Mouse (Mus musculus) cerebellum, adult 2 months (tissue): ENCODE data around the gene Ankrd55. TPM values are rescaled to one million over a fixed set of nuclear protein-coding genes. Genes with fewer than 3 reads are reported as not detected.

Source experiments
- DNase-seq, 2 experiments: peaks; one replicate each; pipeline ENCODE4 v3.0.0; 2021
- H3K27ac ChIP-seq: fragments of 200-500 bp; 2 replicates; pipeline ENCODE4 v1.5.1; 2012; ENCODE audit warnings: low read length, control low read depth, inconsistent platforms; ENCODE audit not compliant: insufficient read depth
- H3K27me3 ChIP-seq: fragments of 200-500 bp; 2 replicates; pipeline ENCODE4 v1.6.1; 2012; ENCODE audit warnings: inconsistent platforms, mild to moderate bottlenecking, low read length, moderate library complexity; ENCODE audit not compliant: control insufficient read depth, insufficient read depth
- H3K4me1 ChIP-seq: fragments of 200-500 bp; 2 replicates; pipeline ENCODE4 v1.6.1; 2011; ENCODE audit warnings: low read length; ENCODE audit not compliant: control insufficient read depth, insufficient read depth
- H3K4me3 ChIP-seq: fragments of 200-500 bp; replicated peaks from 2 replicates; pipeline ENCODE3; 2011; ENCODE audit warnings: mild to moderate bottlenecking, low read depth, low read length, control low read depth; ENCODE audit not compliant: insufficient read depth
- CTCF ChIP-seq: fragments of 200-500 bp; IDR thresholded peaks from 2 replicates; pipeline ENCODE4 v1.5.1; 2011; ENCODE audit warnings: low read depth, mild to moderate bottlenecking, control low read depth, low read length, moderate library complexity, borderline replicate concordance; ENCODE audit not compliant: insufficient read depth
- POLR2A ChIP-seq: fragments of 200-500 bp; IDR thresholded peaks from 2 replicates; pipeline ENCODE4 v1.6.1; 2011; ENCODE audit warnings: low read length, control low read depth, borderline replicate concordance; ENCODE audit not compliant: insufficient read depth
- WGBS: fragments of 180-500 bp; shearing (Covaris S2); methylation state at CpG from one replicate; pipeline ENCODE4 v1.1.7; 2018; 5-methylcytosine and 5-hydroxymethylcytosine counted together
- polyA plus RNA-seq: library from polyadenylated mRNA; depleted of rRNA; stranded (reverse); fragments of >200 nt; gene quantifications from 2 replicates; pipeline ENCODE4 v1.2.3, GENCODE M21; 2012

Ankrd55 gene
- polyA plus RNA-seq, 1 experiment = 15.2 TPM

GRCm38 (mm10) chr13:112348250-112348649, 60.0 kb downstream of the Ankrd55 start:
- Histone ChIP-seq H3K27ac (no peak overlapping the region), H3K4me3 (no peak overlapping the region), H3K27me3 (no peaks in the 10 kb centered on the region), H3K4me1 (no peaks in the 10 kb centered on the region)
- TF ChIP-seq POLR2A (no peak), CTCF (no peak)
- 93% methylated on average over 1 of the region's 1 CpGs for WGBS
- DNase-seq = no peak

GRCm38 (mm10) chr13:112348896-112349484, 60.7 kb downstream of the Ankrd55 start:
- H3K4me3 ChIP-seq = no peak overlapping the region
- WGBS = 92% methylated on average over 14 of the region's 14 CpGs
- H3K4me1 ChIP-seq = no peaks in the 10 kb centered on the region
- TF ChIP-seq POLR2A = no peak
- no peak for TF ChIP-seq CTCF
- H3K27me3 ChIP-seq = no peaks in the 10 kb centered on the region
- H3K27ac ChIP-seq = no peak overlapping the region
- DNase-seq = no peak

- Histone ChIP-seq H3K4me3 (no peak overlapping the region), H3K27me3 (no peaks in the 10 kb centered on the region), H3K4me1 (no peaks in the 10 kb centered on the region), H3K27ac (no peak overlapping the region)
- TF ChIP-seq POLR2A (no peak), CTCF (no peak)
- WGBS = 94% methylated on average over 7 of the region's 7 CpGs
- DNase-seq = no peak
These were observed 61.2 kb downstream of the Ankrd55 start for GRCm38 (mm10) chr13:112349500-112349899.

- Histone ChIP-seq H3K4me1 (no peaks in the 10 kb centered on the region), H3K27me3 (no peaks in the 10 kb centered on the region), H3K27ac (no peak overlapping the region), H3K4me3 (no peak overlapping the region)
- TF ChIP-seq CTCF (no peak), POLR2A (no peak)
- WGBS = 85% methylated on average over 8 of the region's 8 CpGs
- no peak for DNase-seq
These were observed 63.7 kb downstream of the Ankrd55 start for GRCm38 (mm10) chr13:112351943-112352342.

GRCm38 (mm10) chr13:112354109-112354867, 66.0 kb downstream of the Ankrd55 start:
- no peak overlapping the region for H3K27ac ChIP-seq
- TF ChIP-seq CTCF (no peak), POLR2A (no peak)
- no peak for DNase-seq
- no peak overlapping the region for H3K4me3 ChIP-seq
- 21% methylated on average over 6 of the region's 6 CpGs for WGBS
- H3K4me1 ChIP-seq = no peaks in the 10 kb centered on the region
- H3K27me3 ChIP-seq = no peaks in the 10 kb centered on the region

GRCm38 (mm10) chr13:112354958-112355357, 66.7 kb downstream of the Ankrd55 start:
- Histone ChIP-seq H3K27me3 (no peaks in the 10 kb centered on the region), H3K4me1 (no peaks in the 10 kb centered on the region), H3K27ac (no peak overlapping the region), H3K4me3 (no peak overlapping the region)
- TF ChIP-seq CTCF (no peak), POLR2A (no peak)
- no peak for DNase-seq
- 68% methylated on average over 10 of the region's 10 CpGs for whole genome bisulfite sequencing

GRCm38 (mm10) chr13:112355794-112356486, 67.7 kb downstream of the Ankrd55 start:
- Histone ChIP-seq H3K4me3 (no peak overlapping the region), H3K27me3 (no peaks in the 10 kb centered on the region), H3K4me1 (no peaks in the 10 kb centered on the region), H3K27ac (no peak overlapping the region)
- DNase-seq = no peak
- TF ChIP-seq CTCF = no peak
- no peak for TF ChIP-seq POLR2A
- WGBS = 91% methylated on average over 20 of the region's 20 CpGs

- Histone ChIP-seq H3K4me3 (no peak overlapping the region), H3K27me3 (no peaks in the 10 kb centered on the region), H3K4me1 (no peaks in the 10 kb centered on the region), H3K27ac (no peak overlapping the region)
- TF ChIP-seq POLR2A (no peak), CTCF (no peak)
- 76% methylated on average over 4 of the region's 4 CpGs for WGBS
- DNase-seq = no peak
These were observed 73.3 kb downstream of the Ankrd55 start for GRCm38 (mm10) chr13:112361575-112361974.
